Mouse (Mus musculus) embryo, embryonic 11.5 days (tissue): ENCODE results near the gene 1700024G13Rik.

Experiments used
- DNase-seq: peaks from one replicate; pipeline ENCODE4 v3.0.0-alpha.2; 2012; ENCODE audit warnings: low read depth, low spot score

1700024G13Rik gene

DNA sequence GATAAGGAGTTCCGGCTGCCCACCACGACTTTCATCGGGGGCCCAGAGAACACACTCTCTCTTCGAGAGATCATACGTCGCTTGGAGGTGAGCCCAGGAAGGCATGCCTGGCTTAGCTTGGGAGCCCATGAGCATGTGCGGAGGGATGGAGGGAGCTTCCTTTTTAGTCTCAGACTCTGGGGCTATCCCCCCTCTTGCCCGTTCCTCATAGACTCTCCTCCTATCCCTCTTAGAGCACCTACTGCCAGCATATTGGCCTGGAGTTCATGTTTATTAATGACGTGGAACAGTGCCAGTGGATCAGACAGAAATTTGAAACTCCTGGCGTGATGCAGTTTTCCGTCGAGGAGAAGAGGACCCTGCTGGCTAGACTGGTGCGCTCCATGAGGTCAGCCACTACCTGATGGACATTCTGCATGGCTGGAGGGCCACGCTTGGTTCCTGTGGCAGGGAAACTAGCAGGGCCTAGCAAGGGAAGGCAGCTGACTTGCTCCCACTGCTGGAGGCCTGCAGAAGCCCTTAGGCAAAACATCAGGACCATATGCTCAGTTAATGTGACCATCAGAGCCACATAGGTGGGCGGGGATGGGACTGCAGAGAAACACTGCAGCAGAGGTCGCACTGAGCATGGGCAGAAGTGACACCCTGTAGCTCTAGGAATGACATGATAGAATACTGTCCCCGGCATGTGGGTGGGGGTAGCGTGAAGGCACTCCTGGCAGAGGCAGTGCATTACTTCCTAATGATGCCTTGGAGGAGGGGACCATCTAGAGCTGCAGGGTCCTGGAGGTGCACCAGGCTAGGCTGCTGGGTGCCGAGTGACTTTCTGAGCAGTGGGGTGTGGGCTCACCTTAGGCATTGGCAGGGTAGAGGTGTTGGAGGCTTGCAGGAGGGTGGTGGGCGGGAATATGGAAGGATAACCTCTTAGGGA, 55.4 kb downstream of the 1700024G13Rik start:
- no peak for DNase-seq

- no peak for DNase-seq
Measured at GRCm38 (mm10) chr14:32327366-32327765, 60.8 kb downstream of the 1700024G13Rik start.
